Mouse (Mus musculus): Measurements from ENCODE around the gene Prlh. TPM values are rescaled to one million over a fixed set of nuclear protein-coding genes. Genes with fewer than 3 reads are reported as not detected.

Gene Prlh
- total RNA-seq, 1 experiment from 2014 or later = not detected

- ATAC-seq (ENCODE audit: extremely low read depth, insufficient number of reproducible peaks, low FRiP score, poor library complexity, severe bottlenecking) = no peak
Observed at GRCm38 (mm10) chr1:90997641-90998040, 44.7 kb downstream of the Prlh start.

- ATAC-seq (ENCODE audit: extremely low read depth, insufficient number of reproducible peaks, low FRiP score, poor library complexity, severe bottlenecking) = no peak
Observed at GRCm38 (mm10) chr1:90998268-90998890, 45.5 kb downstream of the Prlh start, which contains the start of gene Lrrfip1. Gene Lrrfip1 (plus strand): TSS chr1:90998737.

GRCm38 (mm10) chr1:90998891-90999611 is 46.1 kb downstream of the Prlh start:
- ATAC-seq (ENCODE audit: extremely low read depth, insufficient number of reproducible peaks, low FRiP score, poor library complexity, severe bottlenecking) = no peak

GRCm38 (mm10) chr1:90999911-91000601 is 47.1 kb downstream of the Prlh start:
- ATAC-seq (ENCODE audit: extremely low read depth, insufficient number of reproducible peaks, low FRiP score, poor library complexity, severe bottlenecking) = no peak

- ATAC-seq (ENCODE audit: extremely low read depth, insufficient number of reproducible peaks, low FRiP score, poor library complexity, severe bottlenecking) = no peak
Observed at GRCm38 (mm10) chr1:91001101-91001500, 48.2 kb downstream of the Prlh start.

GRCm38 (mm10) chr1:91001871-91002539 is 49.1 kb downstream of the Prlh start:
- no peak for ATAC-seq (ENCODE audit: extremely low read depth, insufficient number of reproducible peaks, low FRiP score, poor library complexity, severe bottlenecking)

GRCm38 (mm10) chr1:91002641-91003040 is 49.7 kb downstream of the Prlh start:
- no peak for ATAC-seq (ENCODE audit: extremely low read depth, insufficient number of reproducible peaks, low FRiP score, poor library complexity, severe bottlenecking)

Other genes starting within 250 kb of the Prlh start
- gene Col6a3, start 109.1 kb upstream of the Prlh start, total RNA-seq (2017) = not detected in 2 replicates
- gene Mlph, start 38.0 kb upstream of the Prlh start, total RNA-seq (2017) = not detected in 2 replicates
- gene Rab17, start 16.6 kb downstream of the Prlh start, total RNA-seq (2017) = not detected in 2 replicates
- 247 and 262 TPM in 2 replicates for gene Lrrfip1, start 45.6 kb downstream of the Prlh start, total RNA-seq (2017)
- gene Rbm44, start 192.0 kb downstream of the Prlh start, total RNA-seq (2017) = 1.5 TPM in 1 of 2 replicates, not detected in the other
- 10.1 and 10.8 TPM in 2 replicates for gene Ramp1, start 226.7 kb downstream of the Prlh start, total RNA-seq (2017)